Mouse (Mus musculus) layer of hippocampus, adult 6 months (tissue): Measurements from ENCODE around the gene Clic1. TPM values are rescaled to one million over a fixed set of nuclear protein-coding genes. Genes with fewer than 3 reads are reported as not detected.

Experiments used
- long read RNA-seq, 2 experiments: library from polyadenylated mRNA; unstranded; transcript quantifications; one replicate each; pipeline ENCODE4 v2.0.0; 2019 to 2020
- polyA plus RNA-seq: library from polyadenylated mRNA; unstranded; fragments of <200 nt; fragmentation: Nextera tagmentation; gene quantifications from 2 replicates; pipeline ENCODE4 v1.2.3, GENCODE M21; 2021

The Clic1 gene
- polyA plus RNA-seq = 28.2 and 29.7 TPM in 2 replicates
- long read RNA-seq, experiment 1, transcript Clic1-201 (6 exons, 1,466 nt) = major isoform, 35 of 41 reads
- long read RNA-seq, experiment 1, partial matches to known transcripts = 3 of 41 reads
- long read RNA-seq, experiment 1, other reads (novel, unspliced or antisense) = 3 of 41 reads
- long read RNA-seq, experiment 2, transcript Clic1-201 (6 exons, 1,466 nt) = major isoform, 24 of 24 reads
- long read RNA-seq, experiment 2, partial matches to known transcripts = 0 of 24 reads
- long read RNA-seq, experiment 2, other reads (novel, unspliced or antisense) = 0 of 24 reads

GRCm38 (mm10) chr17:35049561-35050016 is at the start of gene Clic1:
Gene Clic1 (plus strand): TSS chr17:35049966.

GRCm38 (mm10) chr17:35000717-35001451 is 48.9 kb upstream of the Clic1 start, which contains the start of gene Vars:
Gene Vars (plus strand): TSS chr17:35000987.

GRCm38 (mm10) chr17:35016376-35016775 is 33.4 kb upstream of the Clic1 start, which contains the start of gene Vwa7:
Gene Vwa7 (plus strand): TSS chr17:35016579.

GRCm38 (mm10) chr17:35027277-35028068 is 22.3 kb upstream of the Clic1 start, which contains the start of gene Sapcd1:
Gene Sapcd1 (minus strand): TSS chr17:35028016.

GRCm38 (mm10) chr17:35046681-35047455 is 2.9 kb upstream of the Clic1 start, which contains the start of gene Msh5:
Gene Msh5 (minus strand): TSS chr17:35046745.

GRCm38 (mm10) chr17:35058911-35059892 is 9.4 kb downstream of the Clic1 start, which contains the start of gene Ddah2:
Gene Ddah2 (plus strand): TSS chr17:35059035.

GRCm38 (mm10) chr17:35064951-35065947 is 15.5 kb downstream of the Clic1 start, which contains the start of gene Ly6g6c:
Gene Ly6g6c (plus strand): TSS chr17:35065388.

GRCm38 (mm10) chr17:35066084-35066483 is 16.3 kb downstream of the Clic1 start, which contains the start of gene Mpig6b:
Gene Mpig6b (minus strand): TSS chr17:35066184.

GRCm38 (mm10) chr17:35076507-35077176 is 26.9 kb downstream of the Clic1 start, which contains the start of gene Ly6g6e:
Gene Ly6g6e (plus strand): TSS chr17:35076902.

GRCm38 (mm10) chr17:35077786-35078233 is 28.0 kb downstream of the Clic1 start, which contains the start of gene Ly6g6d:
Gene Ly6g6d (minus strand): TSS chr17:35078065.

GRCm38 (mm10) chr17:35085208-35085865 is 35.6 kb downstream of the Clic1 start, which contains the start of gene Ly6g6f:
Gene Ly6g6f (minus strand): TSS chr17:35085610.

GRCm38 (mm10) chr17:35088825-35089644 is 39.3 kb downstream of the Clic1 start, which contains the start of gene Abhd16a:
Gene Abhd16a (plus strand): TSS chr17:35089263.

GRCm38 (mm10) chr17:35108097-35108496 is 58.3 kb downstream of the Clic1 start, which contains the start of gene Ly6g5c:
Gene Ly6g5c (plus strand): TSS chr17:35108279.

